Mouse (Mus musculus) heart, embryonic 14.5 days (tissue): Measurements from ENCODE around the gene Sult4a1. TPM values are rescaled to one million over a fixed set of nuclear protein-coding genes. Genes with fewer than 3 reads are reported as not detected.
"Not testable (repeated sequence)": the region's sequence is repeated elsewhere in the genome, so short reads cannot be mapped to it uniquely, and the experiment has no call there.

ENCODE experiments used
- ATAC-seq: fragments of 200-750 bp; cut with Nextera tagmentation; 2 replicates; pipeline ENCODE4 v1.8.0; 2017; ENCODE audit warnings: low read depth, moderate TSS enrichment; ENCODE audit not compliant: insufficient number of reproducible peaks, insufficient read depth, low FRiP score
- H3K27ac ChIP-seq, 2 experiments: fragments of 200-500 bp in 1 of 2; fragments of 300-500 bp in 1 of 2; sonication (generic) in 1 of 2; replicated peaks in 1 of 2; 2 replicates each; pipeline ENCODE4 v1.5.1; 2012 to 2014; ENCODE audit warnings: low read depth in 2 of 2, low read length in 2 of 2, control low read depth in 1 of 2, mild to moderate bottlenecking in 1 of 2, mixed read lengths in 1 of 2; ENCODE audit not compliant: control insufficient read depth in 1 of 2, insufficient read depth in 1 of 2
- H3K27me3 ChIP-seq: fragments of 300-500 bp; sonication (generic); 2 replicates; pipeline ENCODE4 v1.6.1; 2014; ENCODE audit warnings: mild to moderate bottlenecking, low read length, control low read depth; ENCODE audit not compliant: control insufficient read depth, insufficient read depth
- H3K36me3 ChIP-seq: fragments of 300-500 bp; sonication (generic); 2 replicates; pipeline ENCODE4 v1.6.1; 2014; ENCODE audit warnings: mild to moderate bottlenecking, control low read depth, low read length, mixed read lengths; ENCODE audit not compliant: control insufficient read depth, insufficient read depth
- H3K4me1 ChIP-seq, 2 experiments: fragments of 200-500 bp in 1 of 2; fragments of 300-500 bp in 1 of 2; sonication (generic) in 1 of 2; 2 replicates each; pipeline ENCODE4 v1.6.1; 2012 to 2014; ENCODE audit warnings: low read length in 2 of 2, control low read depth in 1 of 2, mixed read lengths in 1 of 2; ENCODE audit not compliant: control insufficient read depth in 2 of 2, insufficient read depth in 2 of 2
- H3K4me2 ChIP-seq: fragments of 300-500 bp; sonication (generic); 2 replicates; pipeline ENCODE4 v1.6.1; 2014; ENCODE audit warnings: mild to moderate bottlenecking, low read length
- H3K4me3 ChIP-seq, 2 experiments: fragments of 200-500 bp in 1 of 2; fragments of 300-500 bp in 1 of 2; sonication (generic) in 1 of 2; 2 replicates each; pipeline ENCODE4 v1.5.1; 2012 to 2014; ENCODE audit warnings: low read length in 2 of 2, mild to moderate bottlenecking in 2 of 2, control low read depth in 1 of 2, low read depth in 1 of 2, moderate library complexity in 1 of 2; ENCODE audit not compliant: control insufficient read depth in 1 of 2, insufficient read depth in 1 of 2
- H3K9ac ChIP-seq: fragments of 300-500 bp; sonication (generic); 2 replicates; pipeline ENCODE4 v1.6.1; 2014; ENCODE audit warnings: mild to moderate bottlenecking, low read length
- H3K9me3 ChIP-seq: fragments of 300-500 bp; sonication (generic); 2 replicates; pipeline ENCODE4 v1.6.1; 2016; ENCODE audit warnings: low read length, control low read depth; ENCODE audit not compliant: control insufficient read depth
- WGBS: fragments of 180-500 bp; shearing (Covaris S2); extraction: QIAGEN DNeasy Blood & Tissue Kit; methylation state at CpG from one replicate; pipeline ENCODE4 v1.1.7; 2014; 5-methylcytosine and 5-hydroxymethylcytosine counted together
- polyA plus RNA-seq: library from polyadenylated mRNA; unstranded; fragments of >200 nt; fragmentation: Nextera tagmentation; extraction: Ambion mirVana; gene quantifications from 2 replicates; pipeline ENCODE4 v1.2.1, GENCODE M21; 2014

Sult4a1 gene
- polyA plus RNA-seq, 1 experiment from 2014 or later = 0.18 TPM

DNA sequence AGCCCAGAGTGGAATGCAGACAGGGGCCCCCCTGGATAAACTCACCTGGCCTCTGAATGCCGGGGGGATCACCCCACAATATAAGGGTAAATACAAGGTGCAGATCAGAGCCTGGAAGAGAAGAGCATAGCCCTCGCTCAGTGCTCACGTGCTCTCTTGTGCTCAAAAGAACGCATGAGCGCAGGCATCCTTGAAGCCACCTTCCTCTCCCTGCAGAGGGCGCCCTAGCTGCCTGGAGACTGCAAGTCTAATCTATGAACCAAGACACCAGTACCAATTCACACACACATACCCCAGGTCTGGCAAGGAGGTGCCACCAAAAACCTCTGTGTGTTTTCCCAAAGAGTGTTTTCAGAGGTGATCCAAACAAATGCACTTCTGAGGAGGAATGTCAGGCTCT is 15.1 kb upstream of the Sult4a1 start:
- Histone ChIP-seq H3K27me3 (peaks cover 8% of the 10 kb centered on the region; the same call in 1 of the 2 replicates), H3K4me3 (no peak overlapping the region), H3K36me3 (no peaks in the 10 kb centered on the region), H3K9me3 (no peaks in the 10 kb centered on the region), H3K4me2 (no peak overlapping the region), H3K4me1 (no peaks in the 10 kb centered on the region), H3K27ac (no peak overlapping the region), H3K9ac (no peak overlapping the region)
- no peak for ATAC-seq
- WGBS = 24% methylated on average over 6 of the region's 6 CpGs

DNA sequence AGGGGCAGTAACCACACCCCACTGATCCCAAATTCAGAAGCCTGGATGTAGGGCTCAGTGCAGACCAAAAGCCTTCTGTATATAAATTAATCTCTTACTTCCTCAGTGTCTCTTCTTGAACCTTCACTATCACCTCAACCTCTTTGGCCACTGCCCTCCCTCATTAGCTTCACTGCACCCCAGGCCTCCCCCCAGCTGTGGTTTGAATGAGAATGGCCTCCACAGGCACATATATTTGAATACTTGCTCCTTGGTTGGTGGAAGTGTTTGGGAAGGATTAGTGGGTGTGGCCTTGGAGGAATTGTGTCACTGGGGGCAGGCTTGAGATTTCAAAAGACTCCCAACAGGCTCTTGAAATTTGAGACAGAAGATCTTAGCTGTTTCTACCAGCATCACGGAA is 10.9 kb upstream of the Sult4a1 start:
- H3K4me2 ChIP-seq = no peak overlapping the region
- H3K9me3 ChIP-seq = no peaks in the 10 kb centered on the region
- no peak overlapping the region for H3K9ac ChIP-seq
- ATAC-seq = no peak
- no peak overlapping the region for H3K27ac ChIP-seq
- no peak overlapping the region for H3K4me3 ChIP-seq
- H3K36me3 ChIP-seq = no peaks in the 10 kb centered on the region
- H3K27me3 ChIP-seq = no peaks in the 10 kb centered on the region
- 86% methylated on average over 1 of the region's 1 CpGs for WGBS
- H3K4me1 ChIP-seq = no peaks in the 10 kb centered on the region

DNA sequence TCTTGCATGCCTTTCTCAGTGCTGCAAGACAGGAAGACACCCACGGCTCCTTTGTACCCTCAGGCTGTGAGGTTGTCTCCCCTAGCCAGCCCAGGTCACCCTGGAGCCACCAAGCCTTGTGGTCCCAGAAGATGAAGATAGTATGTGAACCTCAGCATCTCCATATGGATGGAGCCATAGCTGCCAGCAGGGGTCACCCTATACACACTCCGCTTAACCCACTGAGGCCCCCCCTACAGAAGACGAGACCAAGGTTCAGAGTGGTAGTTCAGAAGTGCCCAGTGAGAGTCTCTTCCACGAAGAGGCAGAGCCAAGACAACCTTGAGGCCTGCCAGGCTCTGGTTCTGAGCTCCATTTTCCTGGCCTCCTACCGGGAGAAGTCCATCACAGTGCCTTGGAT is 10.2 kb upstream of the Sult4a1 start:
- H3K27me3 ChIP-seq = no peaks in the 10 kb centered on the region
- no peaks in the 10 kb centered on the region for H3K36me3 ChIP-seq
- H3K9me3 ChIP-seq = no peaks in the 10 kb centered on the region
- H3K4me1 ChIP-seq = no peaks in the 10 kb centered on the region
- H3K4me2 ChIP-seq = no peak overlapping the region
- H3K9ac ChIP-seq = no peak overlapping the region
- no peak overlapping the region for H3K4me3 ChIP-seq
- WGBS = 42% methylated on average over 5 of the region's 5 CpGs
- no peak overlapping the region for H3K27ac ChIP-seq
- ATAC-seq = no peak

DNA sequence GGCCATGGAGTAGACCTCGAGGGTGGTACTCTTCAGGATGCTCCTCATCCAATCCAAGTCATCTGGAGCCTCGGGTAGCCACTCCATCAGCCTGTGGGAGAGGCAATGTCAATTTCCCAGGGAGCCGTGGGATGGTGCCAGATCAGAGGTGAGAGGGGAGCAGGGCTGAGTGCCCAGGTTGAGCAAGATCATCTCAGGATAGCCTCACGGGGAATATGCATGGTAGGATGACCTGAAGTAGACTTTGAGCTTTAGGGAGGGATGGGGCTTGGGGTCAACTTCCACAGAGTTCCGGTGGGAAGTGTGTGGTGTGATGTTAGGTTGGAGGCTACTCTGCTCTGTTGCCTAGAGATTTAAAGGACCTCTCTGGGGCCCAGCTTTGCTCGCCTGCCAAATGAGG is 8.3 kb upstream of the Sult4a1 start:
- 71% methylated on average over 6 of the region's 6 CpGs for WGBS
- H3K4me1 ChIP-seq = no peaks in the 10 kb centered on the region
- no peak overlapping the region for H3K4me3 ChIP-seq
- ATAC-seq = no peak
- H3K36me3 ChIP-seq = no peaks in the 10 kb centered on the region
- H3K9ac ChIP-seq = no peak overlapping the region
- H3K4me2 ChIP-seq = no peak overlapping the region
- no peak overlapping the region for H3K27ac ChIP-seq
- no peaks in the 10 kb centered on the region for H3K27me3 ChIP-seq
- no peaks in the 10 kb centered on the region for H3K9me3 ChIP-seq

DNA sequence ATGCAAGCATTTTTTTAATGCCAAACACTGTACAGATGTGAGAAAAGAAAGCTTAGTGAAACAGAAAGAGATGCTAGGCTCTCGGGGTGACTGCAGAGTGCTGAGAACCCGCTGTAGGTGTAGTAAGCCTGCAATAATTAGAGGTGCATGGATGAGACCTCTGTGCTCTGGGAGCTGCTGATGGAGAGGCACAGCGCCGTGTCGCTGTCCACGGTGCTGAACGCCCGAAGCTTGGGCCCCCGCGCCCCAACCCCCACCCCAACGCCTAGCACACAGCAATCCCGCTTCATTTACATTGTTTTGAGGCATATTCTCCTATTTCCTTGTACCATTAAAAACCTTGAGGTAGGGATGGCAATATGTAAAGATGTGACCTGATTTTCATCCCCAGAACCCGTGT is 3.3 kb upstream of the Sult4a1 start:
- no peak overlapping the region for H3K4me2 ChIP-seq
- no peaks in the 10 kb centered on the region for H3K36me3 ChIP-seq
- H3K9me3 ChIP-seq = no peaks in the 10 kb centered on the region
- H3K27ac ChIP-seq = no peak overlapping the region
- ATAC-seq = no peak
- no peak overlapping the region for H3K4me3 ChIP-seq
- H3K27me3 ChIP-seq = peaks cover 45% of the 10 kb centered on the region
- no peak overlapping the region for H3K9ac ChIP-seq
- peaks cover 0 to 6% of the 10 kb centered on the region in 2 experiments; a peak in 2 of 4 replicates for H3K4me1 ChIP-seq
- WGBS = 7% methylated on average over 13 of the region's 13 CpGs

DNA sequence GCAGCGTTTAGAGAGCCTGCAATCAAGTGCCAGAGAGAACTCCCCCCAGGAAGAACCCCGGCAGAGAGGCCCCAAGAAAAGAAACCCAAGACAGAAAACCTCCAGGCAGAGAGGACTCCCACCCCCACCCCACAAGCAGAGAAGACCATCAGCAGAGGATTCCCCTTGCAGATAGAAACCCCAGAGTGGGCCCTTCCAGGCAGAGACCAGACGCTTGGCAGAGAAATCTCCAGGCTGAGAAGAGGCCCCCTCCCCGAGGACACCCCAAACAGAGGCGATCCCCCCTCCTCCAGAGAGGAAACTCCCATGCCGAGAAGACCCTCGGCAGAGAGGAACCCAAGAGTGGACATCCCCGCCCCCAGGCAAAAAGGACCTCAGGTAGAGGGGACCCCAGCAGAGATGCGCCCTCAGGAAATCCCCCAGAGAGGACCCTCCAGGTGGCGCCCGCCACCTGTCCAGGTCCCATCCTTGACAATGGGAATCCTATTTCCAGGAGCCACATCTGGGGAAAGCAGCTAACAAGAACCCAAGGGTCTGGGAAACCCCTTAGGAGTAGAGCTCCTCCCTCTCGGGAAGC is 458 bp upstream of the Sult4a1 start:
- H3K4me2 ChIP-seq = peak overlapping the region; percentile 70
- no peak for ATAC-seq
- H3K27me3 ChIP-seq = peaks cover 56% of the 10 kb centered on the region
- peak overlapping the region in 1 of 2 experiments; percentile 40; a peak in 2 of 4 replicates for H3K4me3 ChIP-seq
- 17% methylated on average over 12 of the region's 12 CpGs for WGBS
- H3K9ac ChIP-seq = no peak overlapping the region
- no peaks in the 10 kb centered on the region for H3K9me3 ChIP-seq
- no peaks in the 10 kb centered on the region for H3K36me3 ChIP-seq
- no peak overlapping the region for H3K27ac ChIP-seq
- peaks cover 0 to 6% of the 10 kb centered on the region in 2 experiments; a peak in 2 of 4 replicates for H3K4me1 ChIP-seq

DNA sequence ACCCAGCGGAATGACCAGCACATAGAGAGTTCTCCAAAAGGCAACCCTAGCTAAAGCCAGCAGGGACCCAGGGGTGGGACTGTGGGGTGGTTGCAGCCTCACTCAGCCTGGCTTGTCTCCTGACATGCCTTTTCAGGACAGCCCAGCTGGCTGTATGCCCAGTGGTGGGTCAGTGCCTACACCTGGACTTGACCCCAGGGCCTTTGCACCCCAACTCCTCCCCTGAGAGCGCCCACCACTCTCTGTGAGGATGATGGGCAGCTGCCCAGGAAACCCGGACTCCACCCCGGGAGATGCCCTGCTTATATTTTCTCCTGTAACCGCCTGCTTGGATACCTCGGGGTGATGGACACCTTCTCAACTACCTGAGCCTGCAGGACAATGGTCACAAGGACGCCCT is 928 bp downstream of the Sult4a1 start:
- ATAC-seq = no peak
- H3K36me3 ChIP-seq = no peaks in the 10 kb centered on the region
- no peak overlapping the region for H3K9ac ChIP-seq
- no peak overlapping the region for H3K4me3 ChIP-seq
- no peaks in the 10 kb centered on the region for H3K9me3 ChIP-seq
- no peak overlapping the region for H3K4me2 ChIP-seq
- H3K4me1 ChIP-seq = peaks cover 0 to 6% of the 10 kb centered on the region in 2 experiments; a peak in 2 of 4 replicates
- no peak overlapping the region for H3K27ac ChIP-seq
- 74% methylated on average over 7 of the region's 7 CpGs for WGBS
- peaks cover 56% of the 10 kb centered on the region for H3K27me3 ChIP-seq

DNA sequence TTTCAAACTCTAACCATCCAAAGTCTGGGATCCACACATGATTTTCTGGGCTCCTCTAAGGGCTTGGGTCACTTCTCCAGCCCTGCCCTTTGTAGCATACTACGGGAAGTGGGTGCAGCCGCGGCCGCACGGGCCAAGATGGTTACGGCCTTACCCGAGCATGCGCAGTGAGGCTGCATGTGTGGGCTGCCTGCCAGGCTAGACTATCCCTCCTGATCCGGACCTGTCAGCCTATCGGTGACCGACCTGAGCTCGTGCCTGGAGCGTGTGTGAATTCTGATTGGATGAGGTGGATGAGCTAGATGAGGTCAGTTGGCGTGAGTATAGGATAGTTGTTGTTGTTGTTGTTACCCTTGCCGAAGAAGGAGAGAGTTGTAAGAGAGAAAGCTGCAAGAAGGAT is 8.0 kb downstream of the Sult4a1 start:
- H3K9ac ChIP-seq, H3K4me2 ChIP-seq, H3K4me1 ChIP-seq, H3K27ac ChIP-seq, H3K36me3 ChIP-seq, H3K9me3 ChIP-seq, H3K27me3 ChIP-seq, ATAC-seq, H3K4me3 ChIP-seq: not testable (repeated sequence)
- WGBS = 77% methylated on average over 15 of the region's 15 CpGs
